Mouse (Mus musculus) Muller cell, postnatal 12 days (primary cell): ENCODE data around the gene Ntng1.

ENCODE experiments used
- DNase-seq: peaks from one replicate; pipeline ENCODE4 v3.0.0-alpha.2; 2015; ENCODE audit errors: inconsistent ontology term

The Ntng1 gene

DNA sequence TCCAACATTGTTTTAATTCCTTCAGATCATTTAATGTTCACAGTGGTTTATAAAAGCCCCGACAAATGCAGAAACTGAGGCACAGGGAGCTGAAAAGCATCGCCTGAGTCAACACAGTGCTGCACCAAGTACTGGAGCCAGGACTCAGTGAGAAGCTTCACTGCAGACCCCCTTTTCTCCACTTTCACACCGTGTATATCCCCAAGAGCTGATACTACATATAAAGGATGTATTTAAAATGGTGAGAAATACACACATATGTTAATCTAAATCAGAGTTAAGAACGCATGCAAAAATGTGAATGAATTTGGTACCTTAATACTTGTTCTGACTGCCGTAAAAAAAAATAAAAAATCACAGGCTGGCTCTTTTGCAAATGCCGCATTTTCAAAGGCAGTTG is 88.4 kb downstream of the Ntng1 start:
- no peak for DNase-seq

DNA sequence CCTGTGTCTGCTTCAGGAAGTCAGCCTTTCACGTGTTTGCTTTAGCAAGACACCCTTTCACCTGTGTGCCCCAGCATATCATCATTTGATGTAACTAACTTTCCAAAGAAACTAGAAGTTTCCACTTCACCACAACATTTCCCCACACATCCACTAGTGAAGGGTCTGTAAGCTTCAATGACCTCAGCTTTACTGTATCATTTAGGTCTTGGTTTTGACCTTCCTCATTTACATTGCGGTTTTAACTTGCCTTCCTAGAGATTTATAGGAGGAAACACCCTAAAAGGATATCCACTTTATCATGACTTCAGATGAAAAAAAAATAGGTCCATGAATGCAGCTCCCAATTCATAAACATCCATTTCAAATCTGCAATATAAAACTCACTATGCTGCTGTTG is 89.7 kb downstream of the Ntng1 start:
- no peak for DNase-seq

DNA sequence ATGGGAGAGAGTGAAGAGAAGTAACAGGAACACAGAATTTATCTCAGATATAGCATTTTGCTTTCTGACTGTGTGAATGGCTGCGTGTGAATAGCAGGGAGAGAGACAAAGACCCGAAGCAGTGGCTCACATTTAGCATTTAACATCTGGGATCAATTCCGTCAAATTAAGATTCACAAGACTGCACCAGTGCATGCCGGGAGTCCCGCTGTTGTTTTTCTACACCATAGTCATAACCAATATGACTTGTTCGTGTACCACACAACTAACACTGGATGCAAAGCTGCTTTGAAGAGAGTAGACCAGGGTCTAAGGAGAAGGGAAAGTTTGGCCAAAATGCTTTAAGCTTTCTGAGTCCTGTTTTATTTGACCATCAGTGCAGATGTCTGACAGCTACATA is 95.7 kb downstream of the Ntng1 start:
- DNase-seq: no peak

DNA sequence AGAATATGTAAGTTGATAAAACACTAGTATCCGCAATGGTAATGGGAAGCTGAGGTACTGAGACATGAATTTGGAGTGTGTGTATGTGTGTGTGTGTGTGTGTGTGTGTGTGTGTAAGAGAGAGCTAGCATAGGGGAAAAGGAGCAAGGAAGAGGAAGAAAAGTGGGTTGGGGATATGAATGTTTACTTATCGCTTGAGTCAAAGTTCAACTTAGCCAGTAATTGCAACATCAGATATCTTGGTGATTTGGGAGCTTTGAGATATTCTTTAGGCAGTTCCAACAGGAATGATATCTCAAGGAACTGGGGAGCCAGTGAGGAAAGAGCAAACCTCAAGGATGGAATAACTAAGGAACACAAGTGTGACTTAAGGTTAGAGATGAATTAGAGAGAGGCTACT is 97.1 kb downstream of the Ntng1 start:
- no peak for DNase-seq

DNA sequence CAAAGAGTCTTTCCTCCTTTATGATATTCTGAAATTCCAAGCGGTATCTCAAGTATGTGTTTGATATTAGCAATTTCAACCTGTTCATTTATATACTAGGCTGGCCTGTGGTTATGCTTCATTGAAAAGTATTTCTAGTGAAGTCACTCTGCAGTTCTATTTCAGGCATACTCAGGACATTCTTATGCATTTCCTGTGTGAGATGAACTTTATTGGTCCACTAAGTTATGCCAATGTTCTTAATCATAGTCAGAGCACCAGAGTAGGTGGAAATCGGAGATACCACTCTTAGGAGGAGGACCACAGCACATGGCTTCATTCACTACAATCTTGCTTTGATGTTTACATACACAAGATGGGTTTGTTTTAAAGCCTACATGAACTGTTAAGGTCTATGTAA is 99.6 kb downstream of the Ntng1 start:
- no peak for DNase-seq

DNA sequence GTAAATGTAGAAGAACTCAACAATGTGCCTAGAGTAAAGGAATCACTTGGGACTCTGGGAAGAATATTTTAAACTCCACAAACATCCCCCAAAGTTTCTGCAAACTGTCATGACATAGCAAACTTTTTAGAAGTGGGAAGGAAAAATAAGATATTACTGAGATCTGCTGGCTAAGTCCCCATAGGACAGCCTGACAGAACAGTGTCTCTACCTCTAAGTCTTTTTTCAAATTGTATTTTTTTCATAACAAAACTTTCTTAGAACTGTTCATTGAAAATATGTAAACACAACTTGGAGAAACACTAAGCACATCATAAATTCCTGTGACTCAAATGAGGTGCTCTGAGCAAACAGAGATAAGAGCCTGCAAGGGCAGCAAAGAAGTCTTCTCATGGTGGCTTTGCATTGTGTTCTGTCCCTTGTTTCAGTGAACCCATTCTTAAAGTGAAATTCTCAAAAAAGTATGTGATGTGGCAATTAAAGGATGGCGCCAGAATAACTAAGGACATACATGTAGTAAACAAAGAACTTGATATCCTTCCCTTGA is 100.1 kb downstream of the Ntng1 start:
- no peak for DNase-seq

DNA sequence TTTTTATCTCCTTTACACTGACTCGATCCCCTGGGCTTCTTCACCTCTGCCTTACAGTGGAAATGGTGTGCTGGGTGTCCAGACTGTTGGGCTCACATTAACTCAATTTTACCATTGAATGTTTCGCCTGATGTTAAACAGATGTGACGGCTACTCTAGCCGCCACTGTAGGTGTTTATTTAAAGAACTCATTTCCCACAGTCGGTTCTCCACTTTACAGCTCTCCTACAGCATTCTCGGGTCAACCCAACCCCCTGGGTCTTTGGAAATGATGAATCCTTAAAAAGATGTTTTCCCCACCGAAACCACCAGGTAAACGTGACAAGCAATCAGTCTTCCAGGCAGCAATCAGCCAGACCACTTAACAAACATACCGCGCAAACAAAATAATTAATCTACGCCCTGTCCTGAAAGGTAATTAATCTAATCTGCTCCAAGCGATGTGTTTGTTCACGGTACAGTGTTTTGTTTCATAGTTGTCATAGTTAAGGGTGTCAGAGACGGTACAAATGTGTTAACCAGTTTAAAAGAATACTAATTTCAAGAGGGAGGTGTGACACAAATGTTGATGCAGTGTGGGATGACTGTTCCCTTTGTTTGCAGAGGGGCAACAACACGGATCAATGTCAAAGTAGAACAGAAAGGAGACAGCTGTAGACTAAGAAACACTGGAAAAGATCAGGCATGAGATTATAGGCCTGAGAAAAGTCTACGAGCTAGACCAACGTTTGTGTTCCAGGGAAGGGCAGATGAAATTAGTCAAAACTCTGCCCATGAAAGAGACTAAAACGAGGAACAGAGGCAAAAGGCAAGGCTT is 120.8 kb downstream of the Ntng1 start:
- DNase-seq: no peak

DNA sequence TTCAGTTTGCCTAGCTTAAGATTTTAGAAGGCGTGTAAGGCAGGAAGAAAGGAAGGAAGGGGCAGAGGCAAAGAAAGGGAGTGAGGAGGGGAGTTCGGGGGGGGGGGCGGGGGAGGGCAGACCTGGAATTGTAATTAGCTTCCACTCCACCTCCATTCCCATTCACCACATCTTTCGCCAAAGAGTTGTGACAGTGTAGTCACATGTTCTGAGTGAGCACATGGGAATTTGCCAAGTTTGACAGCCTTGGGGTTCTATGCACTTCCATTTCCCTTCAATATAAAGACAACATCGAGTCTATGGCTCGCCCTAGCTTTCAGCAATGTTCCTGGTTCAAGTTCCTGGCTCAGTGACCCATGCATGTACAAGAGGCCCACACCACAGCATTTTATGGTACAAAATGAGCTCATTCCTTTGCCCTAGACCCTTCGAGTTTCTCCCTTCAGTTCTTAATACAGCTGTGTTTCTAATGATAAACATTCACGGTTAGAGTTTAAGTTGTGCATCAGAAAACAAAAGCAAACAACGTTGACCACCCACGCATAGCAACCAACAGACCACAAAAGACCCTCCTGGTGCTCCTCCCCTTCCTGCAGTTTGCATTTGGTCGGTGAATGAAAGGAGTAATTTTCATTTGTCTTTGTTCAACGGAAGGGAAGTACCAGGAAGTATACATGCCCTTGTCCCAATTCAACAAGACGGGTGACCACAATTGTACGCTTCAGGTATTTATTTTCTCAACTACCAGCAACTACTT is 132.8 kb downstream of the Ntng1 start:
- DNase-seq: no peak

DNA sequence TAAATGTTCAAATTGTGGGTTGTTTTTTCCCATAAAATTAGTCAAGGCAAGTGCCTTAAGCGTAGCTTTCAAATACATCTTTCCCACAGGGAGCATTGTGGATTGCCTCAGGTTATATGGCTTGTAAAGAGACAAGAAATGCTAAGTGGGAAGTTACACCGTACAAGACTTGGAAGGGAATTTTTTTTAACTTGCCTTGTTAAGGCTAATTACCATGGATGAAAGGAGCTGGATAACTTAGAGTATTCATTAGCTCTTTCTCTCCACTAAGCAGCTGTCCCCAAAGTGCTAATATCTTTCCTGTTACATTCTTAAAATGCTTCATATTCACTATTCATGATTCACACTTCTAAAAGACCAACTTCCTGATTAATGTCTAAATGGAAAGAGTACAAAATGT is 133.4 kb downstream of the Ntng1 start:
- peak; percentile 70 for DNase-seq

DNA sequence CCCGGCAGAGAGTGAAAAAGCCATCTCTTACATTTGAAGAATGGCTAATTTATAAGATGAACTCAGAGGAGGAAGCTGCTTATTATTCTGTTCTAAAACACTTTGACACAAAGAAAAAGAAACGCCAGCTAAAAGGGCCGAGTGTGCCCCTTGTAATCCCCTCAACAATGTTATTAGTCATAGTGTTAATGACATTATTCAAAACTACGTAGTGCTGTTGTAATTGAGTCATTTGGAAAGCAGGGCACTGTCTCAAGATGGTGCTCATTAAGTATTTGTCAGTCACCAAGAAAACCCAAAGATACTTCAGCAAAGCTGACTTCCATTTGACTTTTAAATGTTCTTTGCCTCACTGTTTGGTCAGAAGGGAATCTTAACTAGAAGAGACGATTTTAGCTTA is 143.5 kb downstream of the Ntng1 start:
- no peak for DNase-seq

DNA sequence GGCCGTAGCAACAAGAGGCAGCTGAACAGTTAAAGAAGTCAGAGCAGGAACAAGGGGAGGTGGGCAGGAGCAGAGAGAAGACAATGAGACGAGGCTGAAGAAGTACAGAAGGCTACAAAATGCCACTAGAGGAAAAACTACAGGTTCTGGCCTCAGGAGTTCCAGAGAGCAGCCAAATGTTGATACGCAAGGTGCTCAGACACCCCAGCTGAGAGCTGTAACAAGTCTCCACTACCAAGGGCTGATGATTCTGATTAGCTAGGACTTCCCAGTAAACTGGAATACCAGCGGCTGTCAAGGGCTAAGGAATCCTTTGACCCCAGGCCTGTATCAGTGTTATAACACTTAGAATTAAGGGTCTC is 148.2 kb downstream of the Ntng1 start:
- no peak for DNase-seq

DNA sequence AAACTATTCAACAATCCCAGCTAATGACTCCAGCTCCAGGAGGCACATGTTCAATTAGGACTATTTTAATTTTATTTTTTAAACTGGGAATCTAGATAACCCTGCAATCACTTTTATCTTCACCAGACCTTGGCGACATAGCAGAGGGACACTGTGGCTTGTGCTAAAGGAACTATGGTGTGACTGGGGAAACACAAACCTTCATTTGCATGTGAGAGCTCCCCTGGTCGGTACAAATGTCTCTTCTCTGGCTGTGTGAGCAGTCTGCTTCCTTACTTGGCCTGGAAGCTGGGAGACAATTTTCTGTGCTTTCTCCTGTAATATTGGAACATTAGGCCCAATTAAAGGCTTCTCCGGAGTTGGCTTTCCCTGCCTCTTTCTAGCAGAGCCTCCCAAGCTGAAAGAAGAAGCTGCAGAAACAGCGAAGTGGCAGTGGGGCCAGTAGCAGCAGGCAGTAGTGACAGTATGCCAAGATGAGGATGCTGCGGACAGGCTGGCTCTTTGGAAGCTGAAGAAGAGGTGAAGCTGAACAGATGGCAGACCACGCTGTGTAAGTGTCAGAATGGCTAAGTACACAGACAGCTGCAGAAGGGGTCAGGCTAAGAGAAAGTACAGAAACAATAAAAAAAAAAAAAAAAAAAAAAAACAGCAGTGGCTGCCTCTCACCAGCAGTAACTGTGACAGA is 148.7 kb downstream of the Ntng1 start:
- DNase-seq: no peak

DNA sequence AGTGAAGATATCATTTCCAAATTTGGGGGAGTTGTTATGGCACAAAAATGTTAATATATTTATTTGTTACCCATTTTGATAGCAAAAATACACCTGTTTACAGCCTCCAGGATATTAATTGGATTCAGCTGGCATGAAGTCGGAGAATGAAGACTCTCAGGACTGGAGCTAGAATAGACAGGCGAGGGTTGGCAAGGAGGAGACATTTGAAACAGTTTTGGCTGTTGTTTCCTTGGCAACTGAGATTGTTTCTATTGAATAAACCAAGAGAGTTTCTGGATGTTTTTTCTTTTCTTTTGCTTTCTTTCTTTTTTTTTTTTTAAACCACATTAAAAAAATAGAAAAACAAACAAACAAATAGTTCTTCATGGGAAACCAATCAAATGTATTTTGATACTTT is 159.7 kb downstream of the Ntng1 start:
- DNase-seq: no peak

DNA sequence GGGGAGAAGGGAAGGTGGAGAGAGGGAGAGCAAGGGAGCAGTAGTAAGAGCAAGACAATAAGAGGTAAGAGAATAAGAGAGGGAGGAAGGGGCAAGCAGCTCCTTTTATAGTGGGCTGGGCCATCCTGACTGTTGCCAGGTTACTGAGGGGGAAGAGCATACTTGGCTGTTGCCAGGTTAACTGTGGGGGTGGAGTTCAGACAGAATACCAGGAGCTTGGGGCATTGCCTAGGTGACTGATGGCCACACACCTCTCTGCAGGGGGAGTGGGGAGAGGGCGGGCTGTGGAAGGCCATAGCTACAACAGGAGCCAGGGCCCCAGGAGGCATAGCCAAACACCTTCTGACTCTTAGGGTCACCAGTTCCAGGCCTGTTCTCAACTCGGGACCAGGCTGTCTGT is 166.2 kb downstream of the Ntng1 start:
- no peak for DNase-seq

DNA sequence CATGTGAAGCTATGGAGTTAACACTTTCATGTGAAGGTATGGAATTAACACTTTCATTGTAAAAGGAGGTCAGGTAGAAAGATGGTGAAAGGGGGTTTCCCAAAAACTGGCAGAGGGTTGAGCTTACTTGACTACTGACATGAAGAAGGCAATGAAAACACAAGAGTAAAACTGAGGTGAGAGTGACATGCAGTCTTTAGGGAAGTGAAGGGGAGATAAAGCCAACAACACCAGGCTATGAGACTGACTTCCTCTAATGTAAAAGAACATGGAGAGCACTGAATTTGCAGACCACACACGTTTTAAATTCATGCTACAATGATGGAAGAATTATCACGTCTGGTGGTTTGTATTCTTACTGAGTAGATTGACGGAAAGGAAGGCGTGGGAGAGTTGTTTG is 168.7 kb downstream of the Ntng1 start:
- DNase-seq: no peak

DNA sequence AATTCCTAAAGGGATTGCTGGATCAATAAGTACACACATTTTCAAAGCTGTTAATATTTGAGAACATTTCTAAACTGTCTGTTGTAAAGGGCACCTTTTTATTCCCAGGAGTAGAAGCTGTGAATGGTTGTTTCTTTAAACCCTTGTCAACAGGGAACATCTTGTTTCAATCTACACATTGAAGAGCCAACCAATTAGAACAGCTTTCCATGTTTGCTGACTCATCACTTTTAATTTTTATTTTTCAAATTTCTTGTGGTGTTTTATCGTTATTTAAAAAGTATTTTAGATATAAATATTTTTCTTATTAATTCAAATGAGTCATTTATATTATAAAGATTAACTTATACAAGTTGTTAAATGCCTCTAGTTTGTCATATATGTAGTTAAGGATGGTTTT is 172.3 kb downstream of the Ntng1 start:
- no peak for DNase-seq

DNA sequence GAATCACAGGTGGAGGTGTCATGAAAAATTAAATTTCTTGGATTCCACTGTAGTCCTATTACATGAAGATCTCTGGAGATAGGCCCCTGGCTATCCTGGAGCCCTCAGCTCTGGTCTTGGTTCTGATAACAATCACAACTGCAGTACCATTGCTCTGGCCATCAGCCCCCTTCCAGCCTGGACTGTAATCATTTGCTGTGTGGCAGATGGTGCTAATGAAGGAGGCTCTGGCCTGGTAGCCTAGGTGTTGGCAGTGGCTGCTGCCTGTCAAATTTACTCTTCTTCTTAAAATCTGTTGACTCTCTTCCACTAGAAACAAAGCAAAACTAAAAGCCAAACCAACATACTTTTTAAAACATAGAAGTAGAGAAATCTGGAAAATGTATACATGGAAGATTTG is 173.6 kb downstream of the Ntng1 start:
- no peak for DNase-seq

DNA sequence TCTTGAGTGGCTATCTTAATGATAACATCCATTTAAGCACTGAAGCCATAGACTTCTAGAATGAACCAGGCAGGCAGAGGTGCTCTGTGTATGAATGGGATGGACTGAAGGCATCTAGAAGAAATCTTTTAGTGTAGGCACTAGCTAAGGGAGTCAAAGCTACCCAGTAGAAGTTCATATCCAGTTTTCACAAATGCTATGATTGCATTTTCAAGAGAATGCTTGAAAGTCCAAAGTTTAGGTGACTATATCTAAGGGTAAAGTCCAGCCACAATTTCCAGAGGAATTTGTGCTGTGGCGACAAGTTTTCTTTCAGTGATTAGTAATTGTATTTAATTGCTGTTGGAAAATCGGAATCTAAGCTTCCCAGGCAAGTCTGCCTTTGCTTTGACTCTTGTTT is 181.2 kb downstream of the Ntng1 start:
- no peak for DNase-seq

DNA sequence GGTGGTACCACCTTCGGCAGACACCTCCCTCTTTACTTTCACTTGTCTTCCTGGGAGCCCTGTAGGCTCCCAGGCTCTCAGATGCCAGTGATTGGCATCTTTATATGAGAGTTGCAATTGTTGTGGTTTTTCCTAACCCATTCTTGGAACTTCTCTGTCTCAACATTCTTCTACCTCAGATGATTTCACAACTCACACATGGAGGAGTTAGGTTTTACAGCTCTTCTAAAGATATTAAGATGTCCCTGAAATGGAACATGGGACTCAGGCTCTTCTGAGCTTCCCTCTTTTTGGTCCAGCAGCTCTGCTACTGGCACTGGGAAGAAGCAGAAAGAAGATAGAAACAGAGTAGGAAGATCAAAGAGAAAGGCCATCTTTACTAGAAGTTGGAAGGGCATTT is 200.9 kb downstream of the Ntng1 start:
- no peak for DNase-seq

DNA sequence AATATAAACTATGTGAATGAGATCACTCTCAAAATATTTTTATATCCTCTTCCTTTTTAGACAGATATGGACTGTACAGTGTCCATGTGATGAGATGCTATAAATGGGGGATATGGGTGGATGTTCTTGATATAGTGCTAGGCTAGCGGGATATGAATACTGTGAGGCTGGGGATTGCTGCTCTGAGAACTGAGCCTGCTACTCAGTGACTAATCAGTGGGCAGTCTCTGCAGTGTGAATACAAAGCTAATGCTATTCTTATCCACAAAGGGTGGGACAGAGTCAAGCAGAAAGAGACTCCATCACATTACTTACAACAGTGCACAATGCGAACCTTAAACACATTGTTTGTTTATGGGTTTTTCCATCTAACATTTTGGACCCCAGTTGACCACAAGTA is 206.2 kb downstream of the Ntng1 start:
- no peak for DNase-seq

DNA sequence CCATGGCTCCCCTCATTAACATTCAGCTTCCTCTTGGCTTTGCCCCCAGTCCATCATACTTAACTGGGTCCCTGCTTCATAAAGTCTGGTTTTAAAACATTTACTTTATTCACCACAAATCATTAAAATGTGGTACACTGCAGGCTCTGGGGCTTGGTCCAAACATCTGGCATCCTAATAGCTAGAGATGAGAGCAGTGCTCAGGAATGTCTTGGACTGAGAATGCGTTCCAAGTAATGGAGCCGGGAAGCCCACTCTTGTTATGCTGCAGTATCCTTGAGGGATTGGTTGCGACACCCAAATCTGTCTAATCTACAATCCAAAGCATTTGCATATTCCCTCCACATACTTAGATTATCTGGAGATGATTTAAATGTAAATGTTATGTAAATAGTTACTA is 207.5 kb downstream of the Ntng1 start:
- DNase-seq: no peak

DNA sequence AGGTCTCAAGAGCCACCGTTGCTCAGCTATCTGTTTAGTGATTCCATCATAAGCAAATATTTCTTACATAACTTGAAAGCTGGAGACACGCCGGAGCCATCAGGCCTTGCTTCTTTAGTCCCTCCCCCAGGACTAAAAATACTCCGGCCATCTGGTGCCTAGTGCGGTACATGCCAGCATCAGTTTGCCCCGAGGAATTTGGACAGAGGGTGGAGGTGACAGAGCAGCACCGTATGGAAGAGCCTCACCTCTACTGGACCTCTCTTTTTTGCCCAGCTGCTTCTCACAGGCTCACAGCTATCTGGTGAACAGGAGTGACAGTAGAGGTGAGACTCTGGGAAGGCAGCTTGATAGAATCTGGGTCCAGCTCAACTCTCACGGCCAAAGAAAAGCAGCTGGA is 211.6 kb downstream of the Ntng1 start:
- no peak for DNase-seq

DNA sequence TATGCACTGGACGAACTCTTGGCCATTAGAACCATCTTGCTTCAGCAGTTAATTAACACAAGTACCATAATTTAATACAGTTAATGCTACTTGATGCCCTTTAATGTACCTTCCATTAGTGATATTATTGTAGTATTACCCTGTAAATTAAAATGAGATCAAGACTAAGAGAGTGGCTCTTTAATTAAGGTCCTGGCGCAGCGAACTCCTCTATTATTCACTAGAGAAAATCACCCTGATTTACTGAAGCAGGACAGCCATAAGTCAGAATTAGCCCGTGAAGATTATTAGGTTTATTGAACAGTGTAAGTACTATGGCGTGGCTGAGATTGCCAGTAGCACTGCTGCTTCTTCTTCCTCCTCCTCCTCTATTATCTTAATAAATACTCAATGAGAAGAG is 212.8 kb downstream of the Ntng1 start:
- DNase-seq: no peak
